Mouse (Mus musculus): Measurements from ENCODE around the gene Eif4enif1. TPM values are rescaled to one million over a fixed set of nuclear protein-coding genes. Genes with fewer than 3 reads are reported as not detected.
"Not testable (repeated sequence)": the region's sequence is repeated elsewhere in the genome, so short reads cannot be mapped to it uniquely, and the experiment has no call there.

Eif4enif1 gene
- polyA plus RNA-seq, 1 experiment from 2014 or later, result 54.9 TPM

GRCm38 (mm10) chr11:3165210-3165782 is 36.9 kb upstream of the Eif4enif1 start:
- not testable (repeated sequence) for H3K4me3 ChIP-seq (replicated peaks; ENCODE audit: low read length); H3K4me1 ChIP-seq (replicated peaks; ENCODE audit: control insufficient read depth, insufficient read depth, low read length); H3K27me3 ChIP-seq (replicated peaks; ENCODE audit: control insufficient read depth, insufficient read depth, low read length); H3K9me3 ChIP-seq (ENCODE audit: control insufficient read depth, low read length); H3K4me2 ChIP-seq (ENCODE audit: low read length); H3K9ac ChIP-seq (replicated peaks; ENCODE audit: low read depth, low read length); H3K27ac ChIP-seq (ENCODE audit: low read length); H3K36me3 ChIP-seq (ENCODE audit: control insufficient read depth, insufficient read depth)
- 0 out of 2 replicates have a peak, but pooled peaks have one; percentile 19 for ATAC-seq
- WGBS, result 93% methylated on average over 3 of the region's 5 CpGs

- H3K4me3 ChIP-seq (replicated peaks; ENCODE audit: low read length); H3K27ac ChIP-seq (ENCODE audit: low read length); H3K4me1 ChIP-seq (replicated peaks; ENCODE audit: control insufficient read depth, insufficient read depth, low read length); H3K9ac ChIP-seq (replicated peaks; ENCODE audit: low read depth, low read length); H3K36me3 ChIP-seq (ENCODE audit: control insufficient read depth, insufficient read depth); H3K27me3 ChIP-seq (replicated peaks; ENCODE audit: control insufficient read depth, insufficient read depth, low read length); H3K4me2 ChIP-seq (ENCODE audit: low read length); ATAC-seq; H3K9me3 ChIP-seq (ENCODE audit: control insufficient read depth, low read length): not testable (repeated sequence)
These were observed 35.9 kb upstream of the Eif4enif1 start for GRCm38 (mm10) chr11:3166321-3166720.

- WGBS, result 92% methylated on average over 4 of the region's 4 CpGs
- not testable (repeated sequence) for H3K9ac ChIP-seq (replicated peaks; ENCODE audit: low read depth, low read length); H3K4me2 ChIP-seq (ENCODE audit: low read length); H3K36me3 ChIP-seq (ENCODE audit: control insufficient read depth, insufficient read depth); H3K4me3 ChIP-seq (replicated peaks; ENCODE audit: low read length); H3K27me3 ChIP-seq (replicated peaks; ENCODE audit: control insufficient read depth, insufficient read depth, low read length); H3K27ac ChIP-seq (ENCODE audit: low read length); H3K4me1 ChIP-seq (replicated peaks; ENCODE audit: control insufficient read depth, insufficient read depth, low read length); H3K9me3 ChIP-seq (ENCODE audit: control insufficient read depth, low read length)
- 0 out of 2 replicates have a peak, but pooled peaks have one; percentile 18 for ATAC-seq
These were observed 35.1 kb upstream of the Eif4enif1 start for GRCm38 (mm10) chr11:3167129-3167528.

- H3K9ac ChIP-seq (replicated peaks; ENCODE audit: low read depth, low read length); H3K27me3 ChIP-seq (replicated peaks; ENCODE audit: control insufficient read depth, insufficient read depth, low read length); H3K4me2 ChIP-seq (ENCODE audit: low read length); H3K36me3 ChIP-seq (ENCODE audit: control insufficient read depth, insufficient read depth); H3K4me3 ChIP-seq (replicated peaks; ENCODE audit: low read length); H3K27ac ChIP-seq (ENCODE audit: low read length); H3K4me1 ChIP-seq (replicated peaks; ENCODE audit: control insufficient read depth, insufficient read depth, low read length); H3K9me3 ChIP-seq (ENCODE audit: control insufficient read depth, low read length): not testable (repeated sequence)
- ATAC-seq, result 0 out of 2 replicates have a peak, but pooled peaks have one; percentile 4
- WGBS, result 68% methylated on average over 4 of the region's 4 CpGs
These were observed 34.6 kb upstream of the Eif4enif1 start for GRCm38 (mm10) chr11:3167571-3168001.

- not testable (repeated sequence) for H3K9me3 ChIP-seq (ENCODE audit: control insufficient read depth, low read length); H3K9ac ChIP-seq (replicated peaks; ENCODE audit: low read depth, low read length); H3K4me2 ChIP-seq (ENCODE audit: low read length); ATAC-seq; H3K4me1 ChIP-seq (replicated peaks; ENCODE audit: control insufficient read depth, insufficient read depth, low read length); H3K36me3 ChIP-seq (ENCODE audit: control insufficient read depth, insufficient read depth); H3K27me3 ChIP-seq (replicated peaks; ENCODE audit: control insufficient read depth, insufficient read depth, low read length); H3K4me3 ChIP-seq (replicated peaks; ENCODE audit: low read length); H3K27ac ChIP-seq (ENCODE audit: low read length)
- 72% methylated on average over 2 of the region's 2 CpGs for WGBS
These were observed 33.1 kb upstream of the Eif4enif1 start for GRCm38 (mm10) chr11:3169042-3169441.

- not testable (repeated sequence) for H3K4me1 ChIP-seq (replicated peaks; ENCODE audit: control insufficient read depth, insufficient read depth, low read length); H3K27me3 ChIP-seq (replicated peaks; ENCODE audit: control insufficient read depth, insufficient read depth, low read length); H3K9me3 ChIP-seq (ENCODE audit: control insufficient read depth, low read length); ATAC-seq; H3K4me2 ChIP-seq (ENCODE audit: low read length); H3K9ac ChIP-seq (replicated peaks; ENCODE audit: low read depth, low read length); H3K27ac ChIP-seq (ENCODE audit: low read length); H3K36me3 ChIP-seq (ENCODE audit: control insufficient read depth, insufficient read depth); H3K4me3 ChIP-seq (replicated peaks; ENCODE audit: low read length)
- WGBS, result 73% methylated on average over 1 of the region's 1 CpGs
These were observed 30.3 kb upstream of the Eif4enif1 start for GRCm38 (mm10) chr11:3171931-3172330.

- not testable (repeated sequence) for H3K9ac ChIP-seq (replicated peaks; ENCODE audit: low read depth, low read length); H3K4me2 ChIP-seq (ENCODE audit: low read length); ATAC-seq; H3K4me1 ChIP-seq (replicated peaks; ENCODE audit: control insufficient read depth, insufficient read depth, low read length); H3K4me3 ChIP-seq (replicated peaks; ENCODE audit: low read length); H3K27me3 ChIP-seq (replicated peaks; ENCODE audit: control insufficient read depth, insufficient read depth, low read length); H3K36me3 ChIP-seq (ENCODE audit: control insufficient read depth, insufficient read depth); H3K9me3 ChIP-seq (ENCODE audit: control insufficient read depth, low read length); H3K27ac ChIP-seq (ENCODE audit: low read length)
- WGBS, result 45% methylated on average over 4 of the region's 6 CpGs
These were observed 29.7 kb upstream of the Eif4enif1 start for GRCm38 (mm10) chr11:3172526-3172925.

- not testable (repeated sequence) for H3K9ac ChIP-seq (replicated peaks; ENCODE audit: low read depth, low read length); H3K4me1 ChIP-seq (replicated peaks; ENCODE audit: control insufficient read depth, insufficient read depth, low read length); H3K4me3 ChIP-seq (replicated peaks; ENCODE audit: low read length); H3K4me2 ChIP-seq (ENCODE audit: low read length); H3K9me3 ChIP-seq (ENCODE audit: control insufficient read depth, low read length); H3K36me3 ChIP-seq (ENCODE audit: control insufficient read depth, insufficient read depth); H3K27ac ChIP-seq (ENCODE audit: low read length); H3K27me3 ChIP-seq (replicated peaks; ENCODE audit: control insufficient read depth, insufficient read depth, low read length)
- peak; percentile 54 for ATAC-seq
- 84% methylated on average over 11 of the region's 11 CpGs for WGBS
These were observed 28.5 kb upstream of the Eif4enif1 start for GRCm38 (mm10) chr11:3173425-3174318.

- H3K4me3 ChIP-seq (replicated peaks; ENCODE audit: low read length); H3K27me3 ChIP-seq (replicated peaks; ENCODE audit: control insufficient read depth, insufficient read depth, low read length); H3K36me3 ChIP-seq (ENCODE audit: control insufficient read depth, insufficient read depth); H3K4me2 ChIP-seq (ENCODE audit: low read length); H3K9me3 ChIP-seq (ENCODE audit: control insufficient read depth, low read length); H3K27ac ChIP-seq (ENCODE audit: low read length); ATAC-seq; H3K9ac ChIP-seq (replicated peaks; ENCODE audit: low read depth, low read length); H3K4me1 ChIP-seq (replicated peaks; ENCODE audit: control insufficient read depth, insufficient read depth, low read length): not testable (repeated sequence)
- 87% methylated on average over 6 of the region's 6 CpGs for WGBS
These were observed 23.0 kb upstream of the Eif4enif1 start for GRCm38 (mm10) chr11:3178968-3179725.

Measured in forebrain, embryonic 16.5 days (tissue).